Mouse (Mus musculus): ENCODE measurements around the gene Sh2d4b. TPM values are rescaled to one million over a fixed set of nuclear protein-coding genes. Genes with fewer than 3 reads are reported as not detected.

Sh2d4b gene
- polyA plus RNA-seq, 1 experiment from 2014 or later: 0.69 TPM

DNA sequence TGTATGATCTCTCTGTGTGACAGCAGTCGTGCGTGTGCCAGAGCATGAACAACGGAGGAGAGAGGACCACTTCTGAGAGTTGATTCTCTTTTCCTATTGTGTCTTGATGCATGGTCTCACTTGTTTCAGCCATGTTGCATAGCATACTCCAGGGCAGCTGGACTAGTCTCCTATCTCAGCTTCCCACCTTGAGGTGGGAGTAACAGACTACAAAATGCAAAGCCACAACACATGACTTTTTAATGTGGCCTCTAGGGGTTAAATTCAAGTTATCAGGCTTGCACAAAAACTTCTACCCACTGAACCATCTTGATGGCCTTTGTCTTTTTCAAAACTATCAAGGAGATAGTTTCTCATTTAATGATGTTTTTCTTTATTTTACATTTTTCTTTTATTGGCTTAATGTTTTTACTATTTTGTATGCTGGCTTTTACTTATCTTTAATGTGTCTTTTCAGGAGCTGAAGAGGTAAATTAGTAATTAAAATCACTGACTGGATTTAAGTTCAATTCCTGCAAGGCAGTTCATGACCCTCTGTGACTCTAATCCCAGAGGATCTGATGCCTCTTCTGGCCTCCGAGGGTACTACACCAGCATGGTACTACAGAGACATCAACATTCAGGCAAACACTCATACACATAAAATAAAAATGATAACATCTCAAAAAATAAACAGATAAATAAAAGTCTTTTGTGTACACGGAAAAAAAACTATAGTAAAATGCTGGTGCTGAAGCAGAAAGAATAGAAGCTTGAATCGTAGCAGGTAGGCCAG lies 6.5 kb downstream of the Sh2d4b start:
- Histone ChIP-seq H3K4me1 (no peaks in the 10 kb centered on the region), H3K9me3 (replicated peaks) (no peaks in the 10 kb centered on the region), H3K36me3 (no peaks in the 10 kb centered on the region), H3K4me2 (no peak overlapping the region), H3K4me3 (replicated peaks) (no peak overlapping the region), H3K9ac (replicated peaks) (no peak overlapping the region), H3K27me3 (replicated peaks) (no peaks in the 10 kb centered on the region), H3K27ac (replicated peaks) (no peak overlapping the region)
- 83% methylated on average over 6 of the region's 6 CpGs for WGBS
- ATAC-seq (ENCODE audit: low FRiP score): no peak

DNA sequence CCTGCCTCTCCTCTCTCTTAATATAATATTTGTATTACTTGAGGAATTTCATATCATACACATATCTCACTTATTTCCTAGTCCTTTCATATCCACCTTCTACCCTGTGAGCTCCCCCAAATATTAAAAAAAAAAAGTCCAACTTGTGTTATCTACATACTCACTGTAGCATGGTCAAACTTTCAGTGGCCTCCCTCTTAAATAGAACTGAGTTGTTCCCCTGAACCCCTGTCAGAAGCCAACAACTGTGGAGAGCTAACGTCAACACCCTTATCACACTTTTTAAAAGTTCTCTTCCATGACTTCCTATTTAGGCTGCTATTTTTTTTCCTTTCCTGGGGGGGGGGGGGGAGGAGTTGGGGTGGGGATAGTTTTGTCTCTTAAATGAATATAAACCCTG lies 7.3 kb downstream of the Sh2d4b start:
- Histone ChIP-seq H3K27me3 (replicated peaks) (no peaks in the 10 kb centered on the region), H3K36me3 (no peaks in the 10 kb centered on the region), H3K9ac (replicated peaks) (no peak overlapping the region), H3K4me2 (no peak overlapping the region), H3K4me3 (replicated peaks) (no peak overlapping the region), H3K9me3 (replicated peaks) (no peaks in the 10 kb centered on the region), H3K4me1 (no peaks in the 10 kb centered on the region), H3K27ac (replicated peaks) (no peak overlapping the region)
- 71% methylated on average over 1 of the region's 1 CpGs for WGBS
- ATAC-seq (ENCODE audit: low FRiP score): no peak

DNA sequence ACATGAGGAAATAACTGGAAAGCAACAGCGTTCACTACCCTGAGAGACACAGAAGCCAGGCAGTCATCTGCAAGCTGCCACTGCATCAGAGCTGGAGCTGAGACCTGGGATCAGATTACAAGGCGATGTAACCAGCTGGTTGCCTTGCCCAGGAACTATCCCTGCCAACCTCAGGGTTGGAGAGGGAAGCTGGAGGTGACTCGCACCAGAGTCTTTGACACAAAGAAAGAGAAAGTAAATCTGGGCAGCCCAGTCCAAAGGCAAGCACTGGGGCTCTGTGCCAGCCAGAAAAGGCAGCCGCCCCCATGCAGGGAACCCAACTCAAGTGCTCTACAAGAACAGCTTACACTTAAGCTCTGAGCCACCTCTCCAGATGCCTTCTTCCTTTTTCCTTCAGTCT lies 7.8 kb downstream of the Sh2d4b start:
- 32% methylated on average over 4 of the region's 4 CpGs for WGBS

DNA sequence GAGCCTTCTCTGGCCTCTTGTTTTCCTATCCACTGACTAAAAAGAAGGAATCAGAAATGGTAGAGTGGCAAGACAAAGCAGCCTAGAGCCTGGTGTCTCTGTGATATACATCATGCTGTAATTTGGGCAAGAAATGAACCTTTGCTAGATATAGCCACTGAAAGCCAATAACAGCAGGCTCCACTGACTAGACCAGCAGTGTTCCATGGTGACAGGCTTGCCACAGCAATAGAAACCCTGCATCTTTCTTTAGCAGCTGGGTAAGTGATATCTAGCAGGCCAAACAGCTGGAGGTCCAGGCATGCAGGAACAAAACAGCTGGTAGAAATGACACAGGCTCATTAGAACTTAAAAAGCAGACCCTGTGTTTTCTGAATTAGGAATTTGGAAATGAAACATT lies 18.5 kb downstream of the Sh2d4b start:
- no peaks in the 10 kb centered on the region for H3K36me3 ChIP-seq
- no peaks in the 10 kb centered on the region for H3K9me3 ChIP-seq (replicated peaks)
- no peak overlapping the region for H3K4me3 ChIP-seq (replicated peaks)
- H3K4me1 ChIP-seq: no peaks in the 10 kb centered on the region
- no peak for ATAC-seq (ENCODE audit: low FRiP score)
- no peak overlapping the region for H3K4me2 ChIP-seq
- H3K9ac ChIP-seq (replicated peaks): no peak overlapping the region
- no peaks in the 10 kb centered on the region for H3K27me3 ChIP-seq (replicated peaks)
- no peak overlapping the region for H3K27ac ChIP-seq (replicated peaks)

More for the DNA sequence above, 7.8 kb downstream of the Sh2d4b start:
- H3K9ac ChIP-seq (replicated peaks): no peak overlapping the region
- no peak overlapping the region for H3K4me2 ChIP-seq
- no peaks in the 10 kb centered on the region for H3K4me1 ChIP-seq
- H3K36me3 ChIP-seq: no peaks in the 10 kb centered on the region
- no peaks in the 10 kb centered on the region for H3K27me3 ChIP-seq (replicated peaks)
- no peak overlapping the region for H3K4me3 ChIP-seq (replicated peaks)
- ATAC-seq (ENCODE audit: low FRiP score): no peak
- no peaks in the 10 kb centered on the region for H3K9me3 ChIP-seq (replicated peaks)
- H3K27ac ChIP-seq (replicated peaks): no peak overlapping the region

DNA sequence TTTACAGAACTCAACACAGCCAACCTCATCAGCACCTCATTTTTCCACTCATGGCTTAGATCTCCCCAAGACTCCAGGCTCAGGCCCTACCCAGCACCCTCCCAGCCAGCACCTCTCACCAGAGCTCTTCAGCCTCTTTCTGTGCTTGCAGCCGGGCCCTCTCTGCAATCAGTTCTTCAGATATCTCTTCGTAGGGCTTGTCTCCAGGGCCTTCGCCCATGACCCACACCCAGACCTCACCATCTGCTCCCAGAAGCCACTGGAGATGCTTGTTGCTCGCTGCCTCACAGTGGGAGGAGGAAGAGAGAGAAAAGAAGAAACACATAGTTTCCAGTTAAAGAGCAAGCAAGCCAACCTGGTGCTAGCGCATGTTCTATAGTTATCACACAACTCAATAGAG lies 19.1 kb downstream of the Sh2d4b start:
- WGBS: 89% methylated on average over 5 of the region's 5 CpGs
- no peak for ATAC-seq (ENCODE audit: low FRiP score)
- H3K9me3 ChIP-seq (replicated peaks): no peaks in the 10 kb centered on the region

DNA sequence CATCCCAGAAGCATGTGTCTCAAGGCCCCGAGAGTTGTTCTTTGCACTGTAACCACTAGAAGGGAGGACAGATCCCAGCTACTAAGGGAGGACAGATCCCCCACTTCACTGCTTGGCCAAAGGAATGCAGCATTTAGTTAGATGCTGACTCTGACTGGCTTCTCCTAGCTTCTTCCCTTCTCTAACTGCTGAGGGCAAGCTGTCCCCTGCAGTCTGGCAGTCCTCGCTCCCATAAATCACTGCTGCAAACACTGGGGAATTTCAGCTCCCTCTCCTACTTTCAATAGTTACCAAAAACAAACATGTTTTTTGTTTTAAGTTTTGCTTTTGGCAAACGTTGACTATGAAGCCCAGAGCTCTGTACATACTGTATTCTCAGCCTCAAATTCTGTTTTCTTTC lies 22.5 kb downstream of the Sh2d4b start:
- Histone ChIP-seq H3K4me2 (no peak overlapping the region), H3K27ac (replicated peaks) (no peak overlapping the region), H3K27me3 (replicated peaks) (no peaks in the 10 kb centered on the region), H3K4me3 (replicated peaks) (no peak overlapping the region), H3K9me3 (replicated peaks) (no peaks in the 10 kb centered on the region), H3K4me1 (no peaks in the 10 kb centered on the region), H3K9ac (replicated peaks) (no peak overlapping the region), H3K36me3 (no peaks in the 10 kb centered on the region)
- 77% methylated on average over 3 of the region's 3 CpGs for WGBS
- ATAC-seq (ENCODE audit: low FRiP score): no peak

More for the DNA sequence above, 19.1 kb downstream of the Sh2d4b start:
- Histone ChIP-seq H3K27ac (replicated peaks) (no peak overlapping the region), H3K9ac (replicated peaks) (no peak overlapping the region), H3K36me3 (no peaks in the 10 kb centered on the region), H3K27me3 (replicated peaks) (no peaks in the 10 kb centered on the region), H3K4me3 (replicated peaks) (no peak overlapping the region), H3K4me2 (no peak overlapping the region), H3K4me1 (no peaks in the 10 kb centered on the region)

DNA sequence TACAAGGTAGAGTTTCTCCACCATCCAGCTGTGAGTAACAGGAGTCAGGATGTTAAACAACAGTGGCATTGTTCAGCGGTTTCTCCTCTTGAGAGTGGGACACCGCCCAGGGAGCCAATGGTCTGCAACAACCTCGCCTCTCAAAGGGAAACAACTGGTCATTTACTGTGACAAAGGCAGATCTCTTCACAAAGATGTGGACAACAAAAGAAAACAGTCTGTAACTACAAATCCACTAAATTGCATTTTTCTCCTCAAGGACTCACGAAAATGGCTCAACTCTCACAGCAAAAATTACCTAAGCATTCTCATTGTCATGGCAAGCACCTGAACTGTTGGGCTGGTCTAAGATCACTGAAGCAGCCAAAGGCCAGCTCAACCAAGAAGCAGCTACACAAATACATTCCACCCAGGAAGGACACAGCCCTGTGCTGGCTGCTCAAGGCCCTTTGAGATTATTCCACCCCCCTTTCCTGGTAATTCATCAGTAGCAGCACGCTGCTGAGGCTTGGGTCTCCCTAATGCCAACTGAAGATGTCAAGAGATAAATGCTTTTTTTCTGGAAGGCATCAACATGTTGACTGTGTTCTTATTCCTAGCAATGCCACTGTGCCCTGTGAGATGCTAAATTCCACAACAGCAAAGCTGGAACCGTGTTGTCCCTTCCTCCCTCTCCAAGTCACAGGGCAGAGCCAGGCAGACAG lies 28.1 kb downstream of the Sh2d4b start:
- Histone ChIP-seq H3K27me3 (replicated peaks) (no peaks in the 10 kb centered on the region), H3K4me1 (no peaks in the 10 kb centered on the region), H3K4me3 (replicated peaks) (no peak overlapping the region), H3K9ac (replicated peaks) (no peak overlapping the region), H3K9me3 (replicated peaks) (no peaks in the 10 kb centered on the region), H3K27ac (replicated peaks) (no peak overlapping the region), H3K36me3 (no peaks in the 10 kb centered on the region), H3K4me2 (no peak overlapping the region)
- no peak for ATAC-seq (ENCODE audit: low FRiP score)
- WGBS: 50% methylated on average over 6 of the region's 6 CpGs

DNA sequence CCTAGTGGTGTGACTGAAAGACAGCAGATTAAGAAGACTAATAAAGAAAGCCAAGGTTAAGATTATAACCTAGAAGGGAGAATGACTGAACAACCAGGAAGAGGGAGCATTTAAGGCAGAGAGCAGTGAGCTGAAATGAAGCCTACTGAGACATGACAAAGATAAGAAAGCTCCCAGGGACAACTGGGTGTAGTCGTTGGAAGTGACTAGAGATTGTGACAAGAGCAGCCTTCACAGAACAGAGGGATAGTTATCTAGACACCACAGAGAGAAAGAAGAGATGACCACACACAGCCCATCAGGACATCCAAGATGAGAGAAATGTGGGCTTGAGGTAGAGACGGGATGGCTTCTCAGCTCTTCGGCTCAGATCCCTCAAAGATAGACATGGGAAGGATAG lies 29.4 kb downstream of the Sh2d4b start:
- H3K4me1 ChIP-seq: no peaks in the 10 kb centered on the region
- H3K9me3 ChIP-seq (replicated peaks): no peaks in the 10 kb centered on the region
- 94% methylated on average over 3 of the region's 3 CpGs for WGBS
- H3K4me2 ChIP-seq: no peak overlapping the region
- H3K4me3 ChIP-seq (replicated peaks): no peak overlapping the region
- no peak for ATAC-seq (ENCODE audit: low FRiP score)
- H3K27me3 ChIP-seq (replicated peaks): no peaks in the 10 kb centered on the region
- H3K36me3 ChIP-seq: no peaks in the 10 kb centered on the region
- H3K27ac ChIP-seq (replicated peaks): no peak overlapping the region
- no peak overlapping the region for H3K9ac ChIP-seq (replicated peaks)

DNA sequence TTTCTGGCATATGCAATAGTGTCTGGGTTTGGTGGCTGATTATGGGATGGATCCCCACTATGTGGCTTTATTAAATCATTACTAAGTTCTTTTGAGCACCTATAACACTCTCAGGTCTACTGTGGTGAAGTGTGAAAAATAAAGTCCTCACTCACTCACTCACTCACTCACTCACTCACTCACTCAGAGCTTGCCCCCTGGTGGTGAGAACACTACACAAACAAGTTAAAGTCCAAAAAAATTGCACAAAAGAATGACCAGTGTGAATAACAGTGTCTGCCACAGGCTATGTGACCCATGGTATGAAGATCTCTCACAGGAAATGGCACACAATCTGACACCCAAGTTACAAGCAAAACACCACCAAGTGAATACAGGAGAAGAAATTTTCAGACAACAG lies 30.0 kb downstream of the Sh2d4b start:
- no peak for ATAC-seq (ENCODE audit: low FRiP score)
- no peak overlapping the region for H3K4me2 ChIP-seq
- H3K9me3 ChIP-seq (replicated peaks): no peaks in the 10 kb centered on the region
- no peaks in the 10 kb centered on the region for H3K27me3 ChIP-seq (replicated peaks)
- H3K4me1 ChIP-seq: no peaks in the 10 kb centered on the region
- no peak overlapping the region for H3K4me3 ChIP-seq (replicated peaks)
- no peak overlapping the region for H3K27ac ChIP-seq (replicated peaks)
- H3K36me3 ChIP-seq: no peaks in the 10 kb centered on the region
- H3K9ac ChIP-seq (replicated peaks): no peak overlapping the region

DNA sequence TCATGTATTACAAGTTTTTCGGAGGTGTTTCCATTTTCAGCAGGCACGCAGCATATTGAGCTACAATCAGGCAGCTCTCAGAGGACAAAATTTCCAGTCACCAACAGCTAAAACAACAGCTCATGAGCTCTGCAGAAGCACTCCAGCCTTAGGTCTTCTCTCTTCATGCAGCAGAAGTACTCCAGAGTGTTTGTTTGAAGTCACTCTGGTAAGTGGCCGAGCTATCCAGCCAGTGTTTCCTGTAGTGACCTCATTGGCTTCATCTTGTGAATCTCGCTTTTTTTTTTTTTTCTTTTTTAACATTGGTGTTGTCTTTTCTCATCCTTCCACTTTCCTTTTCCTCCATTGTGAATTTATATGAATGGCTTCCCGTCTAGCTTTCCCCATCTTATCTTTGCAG lies 40.1 kb downstream of the Sh2d4b start:
- Histone ChIP-seq H3K4me2 (no peak overlapping the region), H3K27me3 (replicated peaks) (no peaks in the 10 kb centered on the region), H3K36me3 (no peaks in the 10 kb centered on the region), H3K4me1 (no peaks in the 10 kb centered on the region), H3K4me3 (replicated peaks) (no peak overlapping the region), H3K27ac (replicated peaks) (no peak overlapping the region), H3K9me3 (replicated peaks) (no peaks in the 10 kb centered on the region), H3K9ac (replicated peaks) (no peak overlapping the region)
- WGBS: 83% methylated on average over 5 of the region's 5 CpGs
- no peak for ATAC-seq (ENCODE audit: low FRiP score)

DNA sequence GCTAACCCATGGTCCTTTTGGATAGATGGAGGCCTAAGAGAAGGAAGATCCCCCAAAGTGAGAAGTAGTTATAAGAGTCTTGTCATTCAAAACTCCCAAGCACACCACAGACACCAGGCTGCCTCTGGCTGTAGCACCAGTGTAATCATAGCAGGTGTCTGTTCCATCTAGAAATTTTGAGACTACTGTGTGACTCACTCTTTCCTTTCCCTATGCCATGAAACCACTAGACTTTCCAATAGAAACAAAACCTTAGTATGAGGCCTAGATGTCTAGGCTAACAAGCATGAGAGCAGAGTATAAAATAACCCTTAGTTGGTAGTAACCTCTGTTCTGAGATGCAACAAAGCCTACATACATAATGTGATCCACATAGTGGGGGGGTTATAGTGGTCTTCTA lies 55.7 kb downstream of the Sh2d4b start:
- H3K4me2 ChIP-seq: no peak overlapping the region
- no peaks in the 10 kb centered on the region for H3K4me1 ChIP-seq
- no peak overlapping the region for H3K4me3 ChIP-seq (replicated peaks)
- no peak overlapping the region for H3K9ac ChIP-seq (replicated peaks)
- no peak overlapping the region for H3K27ac ChIP-seq (replicated peaks)
- no peaks in the 10 kb centered on the region for H3K9me3 ChIP-seq (replicated peaks)
- peaks cover 6% of the 10 kb centered on the region; the same call in 1 of the 2 replicates for H3K36me3 ChIP-seq
- ATAC-seq (ENCODE audit: low FRiP score): no peak
- no peaks in the 10 kb centered on the region for H3K27me3 ChIP-seq (replicated peaks)

DNA sequence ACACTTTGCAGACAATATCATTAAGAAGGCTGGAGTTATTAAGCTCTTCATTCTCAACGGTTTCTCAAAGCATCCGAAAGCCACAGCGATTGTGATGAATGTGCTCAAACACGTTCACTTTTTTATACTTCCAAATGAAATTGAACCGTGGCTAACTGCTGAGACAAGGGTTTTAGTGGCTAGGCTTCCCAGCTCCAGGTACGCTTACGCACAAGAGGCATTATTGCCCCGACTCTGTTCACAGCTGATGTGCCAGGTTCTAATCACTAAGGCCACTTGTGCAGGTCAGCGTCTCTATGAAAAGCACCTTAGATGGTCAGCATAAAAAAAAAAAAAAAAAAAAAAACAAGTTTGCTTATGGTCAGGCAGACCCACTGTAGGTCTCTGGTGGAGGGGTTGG lies 62.6 kb downstream of the Sh2d4b start:
- H3K36me3 ChIP-seq: no peaks in the 10 kb centered on the region
- H3K27ac ChIP-seq (replicated peaks): no peak overlapping the region
- no peaks in the 10 kb centered on the region for H3K9me3 ChIP-seq (replicated peaks)
- no peaks in the 10 kb centered on the region for H3K27me3 ChIP-seq (replicated peaks)
- 49% methylated on average over 9 of the region's 9 CpGs for WGBS
- peaks cover 8% of the 10 kb centered on the region for H3K4me1 ChIP-seq
- peak overlapping the region; percentile 28 for H3K4me2 ChIP-seq
- no peak overlapping the region for H3K9ac ChIP-seq (replicated peaks)
- ATAC-seq (ENCODE audit: low FRiP score): no peak; the same call in 1 of the 2 replicates
- no peak overlapping the region for H3K4me3 ChIP-seq (replicated peaks)

All from neural tube, embryonic 15.5 days (tissue).